Mouse (Mus musculus): Measurements from ENCODE around the gene Sirpa.

DNA sequence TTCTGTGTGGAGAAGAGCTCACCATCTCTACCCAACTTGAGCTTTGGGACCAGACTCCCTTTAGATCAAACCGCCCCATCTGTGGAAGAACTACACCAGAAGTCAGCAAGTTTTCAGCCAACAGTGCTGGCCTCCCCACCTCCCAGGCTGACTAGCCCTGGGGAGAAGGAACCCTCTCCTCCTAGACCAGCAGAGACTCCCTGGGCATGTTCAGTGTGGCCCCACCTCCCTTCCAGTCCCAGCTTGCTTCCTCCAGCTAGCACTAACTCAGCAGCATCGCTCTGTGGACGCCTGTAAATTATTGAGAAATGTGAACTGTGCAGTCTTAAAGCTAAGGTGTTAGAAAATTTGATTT lies 37.9 kb downstream of the Sirpa start:
- TF ChIP-seq HCFC1 (IDR thresholded peaks at IDR 0.05; ENCODE audit: borderline replicate concordance, insufficient read depth, low read length) (no peak), CHD2 (IDR thresholded peaks at IDR 0.05; ENCODE audit: low read depth, low read length) (no peak)

Data from ES-E14 (cell line).